Mouse (Mus musculus) erythroblast, embryonic 14.5 days (primary cell): ENCODE data around the gene Alg6.

Experiments
- GATA1 ChIP-seq: IDR thresholded peaks from 2 replicates; pipeline ENCODE4 v1.6.1; 2012; ENCODE audit warnings: low read length, inconsistent platforms, mixed read lengths
- TAL1 ChIP-seq: IDR thresholded peaks from 3 replicates; pipeline ENCODE4 v1.6.1; 2012; ENCODE audit warnings: low read length, inconsistent platforms, mixed read lengths

- no peak for TF ChIP-seq GATA1
- no peak for TF ChIP-seq TAL1
Observed at GRCm38 (mm10) chr4:99715783-99716416, 436 bp downstream of the Alg6 start.
